Mouse (Mus musculus): ENCODE measurements at regions not wholly inside any gene's neighbourhood (a gene's known extent, or its start where the extent isn't known, plus 50 kb on each side); places are given as distances from the start of the nearest gene placed in this dataset.

DNA sequence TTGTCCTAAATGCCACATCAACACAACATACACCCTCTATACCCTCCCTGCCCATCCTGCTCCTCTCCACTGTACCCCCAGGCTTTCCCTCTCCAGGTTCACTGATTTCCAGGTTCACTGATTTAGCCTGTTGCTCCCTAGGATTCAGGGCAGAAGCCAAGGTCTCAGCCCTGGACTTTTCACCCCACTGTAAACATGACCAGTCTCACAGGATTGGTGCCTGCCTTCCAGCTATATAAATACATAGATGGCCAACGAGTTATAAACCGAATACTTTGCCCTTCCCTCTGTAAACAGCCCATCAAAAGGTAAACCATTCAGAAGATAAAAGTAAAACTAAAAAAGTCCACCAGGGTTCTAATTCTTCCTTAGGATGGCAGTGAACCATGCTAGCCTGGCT is 129.6 kb downstream of the Cxcl12 start:
- Histone ChIP-seq H3K36me3 (ENCODE audit: control insufficient read depth, insufficient read depth, low read length, poor library complexity, severe bottlenecking) (no peaks in the 10 kb centered on the region), H3K27me3 (ENCODE audit: control insufficient read depth, insufficient read depth, low read length, poor library complexity, severe bottlenecking) (no peaks in the 10 kb centered on the region)
- DNase-seq (ENCODE audit: low read depth, low spot score) = no peak

- H3K27me3 ChIP-seq (ENCODE audit: control insufficient read depth, insufficient read depth, low read length, poor library complexity, severe bottlenecking) = no peaks in the 10 kb centered on the region
- no peaks in the 10 kb centered on the region for H3K36me3 ChIP-seq (ENCODE audit: control insufficient read depth, insufficient read depth, low read length, poor library complexity, severe bottlenecking)
- no peak for DNase-seq (ENCODE audit: low read depth, low spot score)
Measured at GRCm38 (mm10) chr6:117299503-117300288, 131.4 kb downstream of the Cxcl12 start.

- Histone ChIP-seq H3K27me3 (ENCODE audit: control insufficient read depth, insufficient read depth, low read length, poor library complexity, severe bottlenecking) (no peaks in the 10 kb centered on the region), H3K36me3 (ENCODE audit: control insufficient read depth, insufficient read depth, low read length, poor library complexity, severe bottlenecking) (no peaks in the 10 kb centered on the region)
- no peak for DNase-seq (ENCODE audit: low read depth, low spot score)
Measured at GRCm38 (mm10) chr6:117303361-117303760, 135.0 kb downstream of the Cxcl12 start.

GRCm38 (mm10) chr6:117305736-117306250 is 137.5 kb downstream of the Cxcl12 start:
- no peak for DNase-seq (ENCODE audit: low read depth, low spot score)
- H3K27me3 ChIP-seq (ENCODE audit: control insufficient read depth, insufficient read depth, low read length, poor library complexity, severe bottlenecking) = no peaks in the 10 kb centered on the region
- no peaks in the 10 kb centered on the region for H3K36me3 ChIP-seq (ENCODE audit: control insufficient read depth, insufficient read depth, low read length, poor library complexity, severe bottlenecking)

GRCm38 (mm10) chr6:117308636-117309035 is 140.3 kb downstream of the Cxcl12 start:
- no peaks in the 10 kb centered on the region for H3K36me3 ChIP-seq (ENCODE audit: control insufficient read depth, insufficient read depth, low read length, poor library complexity, severe bottlenecking)
- DNase-seq (ENCODE audit: low read depth, low spot score) = no peak
- no peaks in the 10 kb centered on the region for H3K27me3 ChIP-seq (ENCODE audit: control insufficient read depth, insufficient read depth, low read length, poor library complexity, severe bottlenecking)

GRCm38 (mm10) chr6:117312891-117313781 is 144.8 kb downstream of the Cxcl12 start:
- Histone ChIP-seq H3K36me3 (ENCODE audit: control insufficient read depth, insufficient read depth, low read length, poor library complexity, severe bottlenecking) (no peaks in the 10 kb centered on the region), H3K27me3 (ENCODE audit: control insufficient read depth, insufficient read depth, low read length, poor library complexity, severe bottlenecking) (no peaks in the 10 kb centered on the region)
- DNase-seq (ENCODE audit: low read depth, low spot score) = no peak

DNA sequence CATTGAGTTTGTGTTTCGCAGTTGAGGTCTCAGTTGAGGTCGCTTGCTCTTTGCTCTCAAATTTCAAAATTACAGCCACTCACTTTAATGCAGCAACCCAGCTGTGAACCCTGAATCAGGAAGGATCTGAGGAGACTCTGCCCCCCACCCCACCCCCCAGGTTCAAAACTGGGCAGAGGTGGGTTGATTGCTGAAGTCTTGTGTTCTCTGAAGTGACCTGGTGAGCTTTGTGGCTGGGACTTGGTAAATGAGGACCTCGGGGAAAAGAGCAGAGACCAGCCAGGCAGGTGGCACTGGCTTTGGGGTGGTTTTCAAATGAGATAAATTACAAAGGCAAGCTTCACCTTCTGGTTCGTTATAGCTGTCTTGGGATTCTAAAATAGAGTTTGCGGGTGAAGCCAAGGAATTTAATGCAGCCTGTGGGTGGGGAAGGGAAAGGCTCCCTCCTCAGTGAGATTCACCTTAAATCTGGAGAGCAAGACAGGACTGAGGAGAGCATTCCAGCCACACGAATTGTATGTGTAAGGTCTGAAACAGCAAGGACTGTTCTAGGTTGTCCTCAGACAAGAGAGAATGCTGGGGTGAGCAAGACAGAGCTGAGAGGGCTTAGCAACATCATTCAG is 145.7 kb downstream of the Cxcl12 start:
- DNase-seq (ENCODE audit: low read depth, low spot score) = no peak
- Histone ChIP-seq H3K36me3 (ENCODE audit: control insufficient read depth, insufficient read depth, low read length, poor library complexity, severe bottlenecking) (no peaks in the 10 kb centered on the region), H3K27me3 (ENCODE audit: control insufficient read depth, insufficient read depth, low read length, poor library complexity, severe bottlenecking) (no peaks in the 10 kb centered on the region)

GRCm38 (mm10) chr6:117323301-117323700 is 155.0 kb downstream of the Cxcl12 start:
- no peak for DNase-seq (ENCODE audit: low read depth, low spot score)

DNA sequence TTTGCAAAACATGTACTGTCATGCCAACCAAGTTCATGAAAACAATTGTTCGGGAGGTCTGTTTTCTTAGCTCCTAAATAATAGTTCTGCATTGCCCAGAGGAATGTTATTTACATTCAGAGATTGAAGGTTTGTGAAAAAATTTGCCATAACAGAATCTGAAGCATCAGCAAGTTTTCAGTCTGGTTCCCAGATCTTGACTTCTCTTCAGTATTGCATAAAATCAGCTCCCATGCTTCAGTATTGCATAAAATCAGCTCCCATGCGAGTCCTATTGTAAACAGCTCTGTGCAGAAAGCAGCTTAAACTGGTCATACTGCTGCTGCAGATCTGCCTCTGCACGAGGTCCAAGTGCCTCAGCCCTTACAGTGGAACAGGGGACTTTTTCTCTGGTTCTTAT is 155.5 kb downstream of the Cxcl12 start:
- no peaks in the 10 kb centered on the region for H3K27me3 ChIP-seq (ENCODE audit: control insufficient read depth, insufficient read depth, low read length, poor library complexity, severe bottlenecking)
- no peaks in the 10 kb centered on the region for H3K36me3 ChIP-seq (ENCODE audit: control insufficient read depth, insufficient read depth, low read length, poor library complexity, severe bottlenecking)
- no peak for DNase-seq (ENCODE audit: low read depth, low spot score)

More at GRCm38 (mm10) chr6:117323301-117323700, 155.0 kb downstream of the Cxcl12 start:
- Histone ChIP-seq H3K27me3 (ENCODE audit: control insufficient read depth, insufficient read depth, low read length, poor library complexity, severe bottlenecking) (no peaks in the 10 kb centered on the region), H3K36me3 (ENCODE audit: control insufficient read depth, insufficient read depth, low read length, poor library complexity, severe bottlenecking) (no peaks in the 10 kb centered on the region)

GRCm38 (mm10) chr6:117326835-117327775 is 158.8 kb downstream of the Cxcl12 start:
- no peak for DNase-seq (ENCODE audit: low read depth, low spot score)
- H3K36me3 ChIP-seq (ENCODE audit: control insufficient read depth, insufficient read depth, low read length, poor library complexity, severe bottlenecking) = no peaks in the 10 kb centered on the region

DNA sequence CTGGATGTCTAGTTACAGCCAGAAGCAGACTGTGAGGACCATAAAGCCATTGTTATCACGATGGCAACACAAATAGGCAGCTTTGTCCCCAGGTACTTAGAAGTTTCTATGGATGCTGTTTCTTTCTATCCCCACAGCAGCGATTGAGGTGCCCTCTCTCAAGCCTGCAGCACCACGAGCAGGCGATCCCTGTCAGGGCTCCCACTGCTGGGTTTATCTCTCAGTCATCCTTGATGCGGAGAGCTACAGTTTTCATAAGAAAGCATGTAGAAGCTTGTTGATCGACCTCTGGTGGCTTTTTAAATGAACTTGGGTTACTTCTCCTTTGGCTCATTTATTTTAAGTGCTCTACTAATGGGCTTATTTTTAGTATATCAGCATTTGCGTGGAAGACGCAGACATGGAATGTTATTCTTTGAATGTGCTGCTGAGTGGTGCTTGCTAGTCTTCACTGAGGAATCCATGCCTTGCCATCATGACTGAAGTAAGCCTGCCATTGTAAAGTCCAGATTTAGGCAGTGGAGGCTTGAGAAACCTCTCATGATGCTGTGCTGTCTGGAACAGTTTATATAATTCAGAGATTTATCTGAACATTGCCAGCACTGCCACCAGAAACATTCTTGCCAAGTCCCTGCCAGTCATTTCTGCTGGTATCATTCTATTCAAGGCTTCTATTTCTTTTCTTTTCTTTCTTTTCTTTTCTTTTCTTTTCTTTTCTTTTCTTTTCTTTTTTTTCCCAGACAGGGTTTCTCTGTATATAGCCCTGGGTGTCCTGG is 161.0 kb downstream of the Cxcl12 start:
- H3K27me3 ChIP-seq (ENCODE audit: control insufficient read depth, insufficient read depth, low read length, poor library complexity, severe bottlenecking) = no peaks in the 10 kb centered on the region
- DNase-seq (ENCODE audit: low read depth, low spot score) = no peak
- no peaks in the 10 kb centered on the region for H3K36me3 ChIP-seq (ENCODE audit: control insufficient read depth, insufficient read depth, low read length, poor library complexity, severe bottlenecking)

More at GRCm38 (mm10) chr6:117326835-117327775, 158.8 kb downstream of the Cxcl12 start:
- H3K27me3 ChIP-seq (ENCODE audit: control insufficient read depth, insufficient read depth, low read length, poor library complexity, severe bottlenecking) = no peaks in the 10 kb centered on the region

GRCm38 (mm10) chr6:117330198-117330597 is 161.9 kb downstream of the Cxcl12 start:
- Histone ChIP-seq H3K27me3 (ENCODE audit: control insufficient read depth, insufficient read depth, low read length, poor library complexity, severe bottlenecking) (no peaks in the 10 kb centered on the region), H3K36me3 (ENCODE audit: control insufficient read depth, insufficient read depth, low read length, poor library complexity, severe bottlenecking) (no peaks in the 10 kb centered on the region)
- no peak for DNase-seq (ENCODE audit: low read depth, low spot score)

DNA sequence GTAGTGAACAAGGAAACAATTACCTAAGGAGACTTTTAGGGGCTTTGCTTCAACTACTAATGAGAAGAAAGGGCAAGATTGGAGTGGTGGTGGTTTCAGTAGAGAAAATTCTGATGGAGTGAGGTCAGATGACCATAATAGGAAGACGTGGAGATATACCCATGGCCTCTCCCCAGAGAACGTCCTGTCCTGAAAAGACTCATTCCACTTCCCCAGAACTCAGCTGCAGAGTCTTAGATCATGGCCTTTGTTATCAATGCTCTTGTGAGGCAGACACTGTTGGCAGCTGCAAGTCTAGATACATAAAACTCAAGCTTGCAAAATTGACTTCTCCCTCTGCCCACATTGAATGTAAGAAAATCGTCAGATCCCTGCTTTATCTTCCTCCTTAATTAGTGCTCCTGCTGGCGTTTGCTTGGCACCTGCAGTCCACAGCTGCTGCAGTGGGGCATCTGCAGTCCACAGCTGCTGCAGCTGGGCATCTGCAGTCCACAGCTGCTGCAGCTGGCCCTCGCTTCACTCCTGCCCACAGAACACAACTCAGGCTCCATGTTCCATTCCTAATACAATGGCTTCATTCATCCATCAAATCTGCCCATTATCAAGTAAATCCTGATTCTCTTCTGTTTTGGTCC is 162.5 kb downstream of the Cxcl12 start:
- H3K36me3 ChIP-seq (ENCODE audit: control insufficient read depth, insufficient read depth, low read length, poor library complexity, severe bottlenecking) = no peaks in the 10 kb centered on the region
- no peaks in the 10 kb centered on the region for H3K27me3 ChIP-seq (ENCODE audit: control insufficient read depth, insufficient read depth, low read length, poor library complexity, severe bottlenecking)
- no peak for DNase-seq (ENCODE audit: low read depth, low spot score)
